Mouse (Mus musculus) adrenal gland, postnatal 14 days (tissue): ENCODE data around the gene Prkd1. TPM values are rescaled to one million over a fixed set of nuclear protein-coding genes. Genes with fewer than 3 reads are reported as not detected.

Experiments
- DNase-seq: peaks from one replicate; pipeline ENCODE4 v3.0.0; 2021; ENCODE audit warnings: mixed read lengths
- total RNA-seq: library from RNA; stranded (reverse); gene quantifications from 2 replicates; pipeline ENCODE4 v1.2.3, GENCODE M21; 2021

Gene Prkd1
- total RNA-seq, 1 experiment from 2014 or later, result 13.0 TPM

- no peak for DNase-seq
These were observed 218.7 kb downstream of the Prkd1 start for GRCm38 (mm10) chr12:50430129-50430703.

GRCm38 (mm10) chr12:50352404-50352803 is 296.5 kb downstream of the Prkd1 start:
- DNase-seq, result no peak

GRCm38 (mm10) chr12:50333182-50333581 is 315.7 kb downstream of the Prkd1 start:
- no peak for DNase-seq

- peak; percentile 4 for DNase-seq
These were observed 334.3 kb downstream of the Prkd1 start for GRCm38 (mm10) chr12:50314634-50315033.

GRCm38 (mm10) chr12:50309276-50309675 is 339.6 kb downstream of the Prkd1 start:
- peak; percentile 5 for DNase-seq

- no peak for DNase-seq
These were observed 347.6 kb downstream of the Prkd1 start for GRCm38 (mm10) chr12:50301334-50301733.

GRCm38 (mm10) chr12:50296067-50296466 is 352.8 kb downstream of the Prkd1 start:
- DNase-seq, result no peak

- no peak for DNase-seq
These were observed 353.3 kb downstream of the Prkd1 start for GRCm38 (mm10) chr12:50295549-50295948.

GRCm38 (mm10) chr12:50292834-50293233 is 356.1 kb downstream of the Prkd1 start:
- DNase-seq, result no peak
